Mouse (Mus musculus) heart, adult 2 months (tissue): ENCODE measurements around the gene Ptger1.

Source experiments
- CTCF ChIP-seq: fragments of 200-600 bp; IDR thresholded peaks from 2 replicates; pipeline ENCODE4 v1.8.1; 2022; ENCODE audit warnings: antibody characterized with exemption, mild to moderate bottlenecking, moderate library complexity
- EP300 ChIP-seq: fragments of 200-500 bp; IDR thresholded peaks from 2 replicates; pipeline ENCODE4 v1.6.1; 2011; ENCODE audit warnings: low read depth, low read length, control low read depth; ENCODE audit not compliant: insufficient read depth
- POLR2A ChIP-seq: fragments of 200-500 bp; IDR thresholded peaks from 2 replicates; pipeline ENCODE4 v1.6.1; 2011; ENCODE audit warnings: mild to moderate bottlenecking, low read depth, low read length, control low read depth; ENCODE audit not compliant: insufficient read depth

- TF ChIP-seq CTCF (no peak), POLR2A (no peak), EP300 (no peak)
Observed at GRCm38 (mm10) chr8:83618566-83618965, 47.9 kb upstream of the Ptger1 start.
